Mouse (Mus musculus) adrenal gland, adult 2 months (tissue): Measurements from ENCODE around the gene Mpv17l2. TPM values are rescaled to one million over a fixed set of nuclear protein-coding genes. Genes with fewer than 3 reads are reported as not detected.
A peak's percentile ranks its signal among the peaks of the same experiment; 100 is the strongest.

Source experiments
- DNase-seq: peaks from one replicate; pipeline ENCODE4 v3.0.0; 2021
- polyA plus RNA-seq: library from polyadenylated mRNA; depleted of rRNA; stranded (reverse); fragments of >200 nt; gene quantifications from 2 replicates; pipeline ENCODE4 v1.2.3, GENCODE M21; 2012
- total RNA-seq, 2 experiments: library from RNA; stranded (reverse); gene quantifications; 2 replicates each; pipeline ENCODE4 v1.2.3; 2021

Mpv17l2 gene
- total and polyA plus RNA-seq, 3 experiments: 108 to 359 (median 132) TPM

DNA sequence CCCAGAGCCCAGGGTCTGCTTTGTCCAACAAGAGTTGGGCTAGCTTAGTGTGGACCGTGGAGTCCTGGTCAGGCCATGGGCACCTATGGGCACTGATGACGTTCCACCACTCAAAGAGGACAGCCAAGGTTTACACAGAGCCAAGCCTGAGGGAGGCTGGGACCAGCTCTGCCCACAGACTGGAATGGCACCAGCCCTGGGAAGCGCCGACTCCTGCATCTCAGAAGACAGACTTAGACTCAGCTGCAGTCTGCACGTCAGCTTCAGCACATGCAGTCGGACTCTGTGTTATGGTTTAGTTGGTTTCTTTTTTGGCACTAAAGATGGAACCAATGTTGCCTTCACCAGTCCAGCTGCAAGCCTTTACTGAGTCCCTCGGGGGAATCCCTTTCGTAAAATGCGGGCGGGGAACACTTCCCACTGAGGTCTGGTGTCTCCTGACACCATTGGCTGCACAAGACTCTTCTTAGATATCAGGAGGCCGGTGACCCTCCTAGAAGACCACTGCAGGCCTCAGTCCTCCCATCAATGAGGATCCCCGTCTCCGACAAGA lies 10.5 kb downstream of the Mpv17l2 start:
- no peak for DNase-seq

DNA sequence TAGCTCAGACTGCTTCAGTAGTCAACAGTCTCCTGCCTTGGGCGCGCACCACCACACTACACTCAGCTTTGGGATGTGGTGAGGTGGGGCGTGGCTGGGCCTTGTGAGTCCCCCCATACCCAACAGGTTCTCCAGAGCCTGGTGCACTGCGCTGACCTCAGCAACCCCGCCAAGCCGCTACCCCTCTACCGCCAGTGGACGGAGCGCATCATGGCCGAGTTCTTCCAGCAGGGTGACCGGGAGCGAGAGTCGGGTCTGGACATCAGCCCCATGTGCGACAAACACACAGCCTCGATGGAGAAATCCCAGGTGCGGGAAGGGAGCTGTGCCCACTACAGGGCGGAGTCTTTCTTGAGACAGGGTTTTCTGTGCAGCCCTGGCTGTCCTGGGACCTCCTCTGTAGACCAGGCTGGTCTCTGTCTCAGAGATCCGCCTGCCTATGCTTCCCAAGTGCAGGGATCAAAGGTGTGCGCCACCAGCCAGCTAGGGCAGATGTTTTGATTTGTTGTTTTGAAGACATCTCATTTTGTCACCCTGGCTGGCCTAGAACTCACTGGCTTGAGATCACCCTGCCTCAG lies 11.6 kb downstream of the Mpv17l2 start:
- no peak for DNase-seq

DNA sequence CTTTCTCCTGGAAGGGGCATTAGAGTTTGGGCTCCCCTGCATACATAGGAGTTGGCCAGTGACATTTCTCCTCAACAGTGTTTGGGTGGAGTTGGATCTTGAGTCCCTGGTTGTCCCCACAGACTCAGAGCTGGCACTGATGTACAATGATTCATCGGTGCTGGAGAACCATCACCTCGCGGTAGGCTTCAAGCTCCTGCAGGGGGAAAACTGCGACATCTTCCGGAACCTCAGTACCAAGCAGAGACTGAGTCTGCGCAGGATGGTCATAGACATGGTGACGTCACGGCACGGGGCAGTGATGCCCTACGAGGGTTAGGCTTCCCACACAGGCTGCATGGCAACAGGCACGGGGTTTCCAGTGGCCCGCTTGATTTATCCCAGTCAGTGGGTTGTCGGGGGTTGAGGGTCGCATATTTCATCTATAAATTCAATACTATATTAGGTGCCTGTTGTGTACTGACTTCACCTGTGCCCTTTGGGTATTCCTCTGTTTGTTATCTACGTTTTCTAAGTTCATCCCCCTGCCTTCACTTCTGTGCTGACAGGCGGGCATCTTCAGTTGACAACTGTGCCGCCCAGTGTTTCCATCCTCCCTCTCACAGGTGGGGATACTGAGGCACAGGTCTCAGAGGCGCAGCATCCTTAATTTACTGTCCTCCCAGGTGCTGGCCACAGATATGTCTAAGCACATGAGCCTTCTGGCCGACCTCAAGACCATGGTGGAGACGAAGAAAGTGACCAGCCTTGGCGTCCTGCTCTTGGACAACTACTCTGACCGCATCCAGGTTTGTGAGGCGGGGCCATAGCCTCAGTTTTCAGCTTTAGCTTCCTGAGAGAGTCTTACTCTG lies 12.3 kb downstream of the Mpv17l2 start:
- no peak for DNase-seq

DNA sequence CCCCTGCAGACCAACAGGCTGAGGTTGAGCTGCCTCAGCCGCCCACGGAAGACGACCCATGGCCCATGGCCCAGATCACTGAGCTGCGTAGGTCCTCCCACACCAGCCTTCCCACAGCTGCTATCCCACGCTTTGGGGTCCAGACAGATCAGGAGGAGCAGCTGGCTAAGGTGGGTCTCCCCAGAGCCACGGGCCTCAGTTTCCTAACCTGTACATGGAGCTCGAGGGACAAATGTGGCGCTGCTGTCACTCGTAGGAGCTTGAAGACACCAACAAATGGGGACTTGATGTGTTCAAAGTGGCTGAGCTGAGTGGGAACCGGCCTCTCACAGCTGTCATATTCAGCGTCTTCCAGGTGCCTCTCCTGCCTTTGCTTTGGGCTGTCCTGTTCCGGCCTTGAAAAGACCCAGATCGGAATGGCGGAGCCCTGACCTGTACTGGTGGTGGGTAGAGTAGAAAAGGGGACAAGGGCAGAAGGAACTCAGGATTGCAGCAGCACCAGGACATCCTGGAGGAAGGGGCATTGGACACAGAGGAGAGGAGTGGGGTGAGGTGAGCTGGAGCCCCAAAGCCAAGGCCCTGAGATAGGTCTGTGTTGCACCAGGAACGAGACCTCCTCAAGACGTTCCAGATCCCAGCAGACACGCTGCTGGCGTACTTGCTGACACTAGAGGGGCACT lies 13.4 kb downstream of the Mpv17l2 start:
- DNase-seq: no peak

DNA sequence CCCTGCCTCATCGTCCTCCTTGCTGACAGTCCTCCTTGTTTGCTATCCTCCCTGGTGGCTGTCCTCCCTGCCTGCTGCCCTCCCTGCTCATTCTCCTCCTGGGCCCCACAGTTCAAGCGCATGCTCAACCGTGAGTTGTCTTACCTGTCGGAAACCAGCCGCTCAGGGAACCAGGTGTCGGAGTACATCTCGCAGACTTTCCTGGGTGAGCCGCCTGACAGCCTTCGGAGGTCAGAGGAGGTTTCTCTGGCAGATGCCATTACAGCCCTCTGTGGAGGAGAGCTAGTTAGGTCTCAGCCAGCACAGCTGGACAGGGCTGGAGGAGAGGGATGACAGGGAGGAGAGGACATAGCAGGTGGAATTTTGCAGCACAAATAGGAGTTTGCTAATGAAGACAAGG lies 14.1 kb downstream of the Mpv17l2 start:
- no peak for DNase-seq

DNA sequence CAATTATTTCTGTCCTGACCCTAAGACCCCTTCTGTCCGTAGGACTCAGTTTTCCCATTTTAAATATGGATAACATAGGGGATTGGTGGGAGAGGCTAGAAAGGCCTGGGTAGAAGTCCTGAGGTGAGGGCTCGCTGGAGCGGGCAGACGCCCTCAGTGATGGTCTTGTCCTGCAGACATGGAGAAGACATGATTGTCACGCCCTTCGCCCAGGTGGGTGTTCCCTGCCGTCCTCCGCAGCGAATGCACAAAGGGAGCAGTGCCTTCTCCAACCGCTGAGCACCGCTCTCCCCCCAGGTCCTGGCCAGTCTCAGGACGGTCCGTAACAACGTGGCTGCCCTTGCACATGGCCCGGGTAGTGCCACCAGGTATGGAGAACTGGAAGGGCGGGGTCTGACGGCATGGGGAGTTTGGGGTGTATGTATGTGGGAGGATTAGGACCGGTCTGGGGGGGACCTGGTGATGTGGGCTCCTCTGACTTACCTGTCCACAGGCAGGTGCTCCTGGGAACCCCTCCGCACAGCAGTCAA lies 15.0 kb downstream of the Mpv17l2 start:
- no peak for DNase-seq

DNA sequence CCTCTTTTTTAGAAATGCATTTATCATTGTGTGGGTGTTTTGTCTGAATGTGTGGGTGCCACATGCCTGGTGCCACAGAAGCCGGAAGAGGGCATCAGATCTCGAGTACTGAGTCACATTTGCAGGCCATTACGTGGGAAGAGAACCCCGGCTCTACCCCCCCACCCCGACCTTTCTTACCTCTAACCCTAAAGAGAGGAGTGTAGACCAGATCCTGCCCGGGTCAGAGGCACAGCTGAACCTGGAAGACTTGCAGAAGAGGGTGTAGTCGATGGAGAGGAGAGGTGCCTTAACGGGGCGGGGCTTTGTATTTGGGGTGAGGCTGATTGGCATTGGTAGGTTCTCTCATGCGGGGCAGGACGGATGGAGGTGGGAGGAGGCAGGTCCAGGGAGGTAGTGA lies 15.9 kb downstream of the Mpv17l2 start:
- no peak for DNase-seq

DNA sequence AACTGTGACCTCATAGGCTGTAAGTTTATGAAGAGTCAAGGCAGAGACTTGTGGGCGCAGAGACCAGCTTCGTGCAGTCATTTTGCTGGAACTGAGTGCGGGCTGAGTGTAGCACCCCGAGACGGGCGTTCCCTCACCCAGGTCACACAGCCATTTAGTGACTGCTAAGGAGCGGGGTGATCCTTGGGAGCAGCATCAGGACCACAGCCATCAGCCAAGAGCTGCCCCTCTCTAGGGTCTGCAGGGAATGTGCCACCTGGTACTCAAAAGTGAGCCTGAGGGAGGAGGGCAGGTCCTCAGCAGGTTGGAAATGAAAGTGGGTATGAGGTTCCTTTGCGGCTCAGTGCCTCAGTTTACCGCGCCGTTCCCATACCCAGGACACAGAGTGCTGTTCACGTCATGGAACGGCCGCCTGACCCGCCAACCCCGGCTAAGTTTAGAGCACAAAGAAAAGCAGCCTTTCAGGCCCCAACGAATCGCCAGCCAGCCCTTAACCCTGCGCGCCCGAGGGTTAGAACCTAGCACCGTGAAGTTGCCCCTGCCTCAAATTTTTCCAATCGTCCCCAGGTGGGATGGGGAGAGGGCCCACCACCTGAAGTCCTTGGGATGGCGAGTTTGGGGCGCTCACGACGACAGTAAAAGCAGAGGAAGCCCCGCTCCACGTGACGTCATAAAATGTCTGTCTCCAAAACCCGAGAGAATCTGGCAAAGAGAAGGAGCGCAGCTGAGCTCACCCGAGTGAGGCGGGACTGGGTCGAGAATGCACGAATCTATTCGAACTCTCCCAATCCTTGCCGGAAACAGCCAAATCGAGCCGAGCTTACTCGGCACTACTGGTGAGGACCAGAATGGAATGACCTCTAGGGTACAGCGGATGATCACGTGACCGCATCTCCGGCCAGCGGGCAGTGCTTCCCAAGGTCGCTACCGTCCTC lies 16.8 kb downstream of the Mpv17l2 start:
- DNase-seq: peak; percentile 85

DNA sequence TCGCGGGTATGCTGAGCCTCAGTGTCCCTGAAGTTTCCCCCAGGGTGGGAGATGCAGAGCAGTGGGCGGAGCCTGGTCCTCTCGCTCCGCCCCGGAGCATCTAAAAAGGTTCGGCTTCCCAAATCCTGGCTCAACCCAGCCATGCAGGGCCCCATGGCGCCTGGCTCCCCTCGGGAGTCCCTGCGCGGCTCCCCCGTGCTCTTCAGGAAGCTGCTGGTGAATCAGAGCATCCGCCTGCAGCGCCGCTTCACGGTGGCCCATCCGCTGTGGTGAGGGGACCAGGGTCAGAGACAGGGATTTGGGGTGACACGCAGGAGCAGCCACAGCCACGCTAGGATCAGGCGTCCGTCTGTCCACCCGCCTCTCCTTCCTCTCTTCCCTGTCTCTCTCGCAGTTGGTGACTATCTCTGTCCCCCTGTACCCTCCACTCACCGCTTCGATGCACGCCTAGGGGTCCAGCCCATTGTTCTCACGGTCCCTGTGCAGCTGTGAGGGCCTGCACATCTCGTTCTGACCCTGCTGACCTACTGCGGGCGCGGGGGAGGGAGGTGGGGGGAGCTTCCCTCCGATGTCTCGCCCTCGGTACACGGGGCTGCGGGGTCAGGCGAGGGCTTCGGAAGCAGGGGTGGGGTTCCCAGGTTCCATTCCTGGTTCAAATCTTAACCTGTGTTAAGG lies 17.6 kb downstream of the Mpv17l2 start:
- DNase-seq: no peak

DNA sequence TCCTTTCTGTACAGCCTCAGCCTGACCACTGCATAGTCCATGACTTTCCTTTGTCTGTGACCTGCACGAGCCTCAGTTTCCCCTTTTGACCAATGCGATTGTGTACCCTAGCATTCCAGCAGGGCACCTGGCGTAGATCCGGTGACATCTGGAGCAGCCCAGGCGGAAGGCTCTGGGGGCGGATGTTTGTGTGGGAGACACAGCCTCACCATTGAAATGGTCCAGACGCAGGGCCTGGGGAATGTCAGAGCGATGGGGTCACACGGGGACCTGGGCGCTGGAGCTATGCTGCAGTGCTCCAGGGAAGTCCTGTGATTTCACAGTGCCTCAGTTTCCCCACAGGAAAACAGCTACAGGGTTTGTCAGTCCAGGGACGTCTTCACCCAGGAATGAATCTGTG lies 18.6 kb downstream of the Mpv17l2 start:
- DNase-seq: no peak

DNA sequence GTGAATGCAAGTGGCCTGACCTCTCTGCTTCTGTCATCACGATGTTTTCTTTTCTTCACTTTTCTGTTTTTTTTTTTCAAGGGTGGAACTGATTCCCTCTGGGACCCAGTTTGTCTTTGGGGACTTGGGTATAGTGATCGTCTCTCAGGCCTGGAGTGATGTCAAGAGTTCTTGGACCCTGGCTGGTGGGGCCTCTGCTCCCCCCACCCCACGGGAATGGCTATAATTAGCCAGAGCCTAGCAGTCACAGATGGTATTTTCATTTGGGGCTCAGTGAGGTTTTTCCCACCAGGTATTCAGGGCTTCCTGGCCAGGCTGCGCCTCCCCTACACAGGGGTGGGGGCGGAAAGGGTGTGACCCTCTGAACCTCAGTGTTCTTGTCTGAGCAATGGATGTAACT lies 19.1 kb downstream of the Mpv17l2 start:
- DNase-seq: no peak

DNA sequence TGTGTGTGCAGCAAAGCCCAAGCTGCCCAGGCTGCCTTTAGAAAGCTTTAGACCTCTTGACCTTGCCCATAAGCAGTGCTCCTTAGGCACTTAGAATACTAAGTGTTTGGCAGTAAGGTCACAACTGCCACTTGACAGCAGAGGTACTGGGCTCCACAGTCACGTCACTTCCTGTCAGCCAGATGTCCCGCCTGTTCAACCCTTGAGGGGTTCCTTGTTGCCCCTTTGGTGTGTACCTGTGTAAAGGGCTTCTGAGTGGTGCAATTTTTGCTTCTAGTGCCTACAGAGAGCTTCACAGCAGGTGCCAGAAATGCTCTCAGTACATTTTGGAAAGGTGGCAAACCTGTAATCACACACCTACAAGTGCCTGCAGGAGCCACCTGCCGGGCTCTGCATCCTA lies 22.5 kb downstream of the Mpv17l2 start:
- no peak for DNase-seq

DNA sequence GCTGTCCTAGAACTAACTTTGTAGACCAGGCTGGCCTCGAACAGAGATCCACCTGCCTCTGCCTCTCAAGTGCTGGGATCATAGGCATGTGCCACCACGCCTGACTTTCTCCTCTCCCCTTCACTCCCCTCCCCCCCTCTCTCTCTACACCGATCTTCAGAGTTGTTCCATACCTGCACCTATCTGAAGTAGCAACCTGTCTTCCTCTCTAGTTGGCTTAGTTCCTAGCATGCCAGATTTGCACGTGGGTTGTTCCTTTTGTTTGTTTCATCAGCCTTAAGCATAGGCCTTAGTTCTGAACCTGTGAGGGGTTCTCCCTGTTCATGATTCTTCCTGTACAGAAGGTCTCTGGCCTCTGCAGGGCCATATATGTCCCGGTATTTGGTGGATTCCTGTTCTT lies 23.0 kb downstream of the Mpv17l2 start:
- DNase-seq: no peak

DNA sequence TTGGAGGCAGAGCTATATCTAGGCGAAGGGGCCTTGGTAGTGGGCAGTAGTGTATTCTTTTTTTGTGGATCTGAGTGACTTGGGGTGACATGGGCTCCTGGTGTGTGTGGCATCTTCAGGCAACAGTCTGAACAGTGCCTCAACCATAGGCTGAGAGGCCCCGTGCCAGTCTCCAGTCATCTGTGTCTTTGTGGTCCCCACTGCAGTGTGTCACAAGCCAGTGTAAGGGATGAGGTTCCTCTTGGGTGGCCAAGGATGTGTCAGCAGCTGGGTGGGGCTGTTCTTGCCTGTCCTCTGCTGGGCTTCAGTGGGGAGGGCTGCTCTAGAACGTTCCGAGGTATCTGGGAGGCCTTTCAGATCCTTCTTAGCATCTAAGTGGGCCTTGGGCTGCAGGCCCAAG lies 29.8 kb downstream of the Mpv17l2 start:
- no peak for DNase-seq

DNA sequence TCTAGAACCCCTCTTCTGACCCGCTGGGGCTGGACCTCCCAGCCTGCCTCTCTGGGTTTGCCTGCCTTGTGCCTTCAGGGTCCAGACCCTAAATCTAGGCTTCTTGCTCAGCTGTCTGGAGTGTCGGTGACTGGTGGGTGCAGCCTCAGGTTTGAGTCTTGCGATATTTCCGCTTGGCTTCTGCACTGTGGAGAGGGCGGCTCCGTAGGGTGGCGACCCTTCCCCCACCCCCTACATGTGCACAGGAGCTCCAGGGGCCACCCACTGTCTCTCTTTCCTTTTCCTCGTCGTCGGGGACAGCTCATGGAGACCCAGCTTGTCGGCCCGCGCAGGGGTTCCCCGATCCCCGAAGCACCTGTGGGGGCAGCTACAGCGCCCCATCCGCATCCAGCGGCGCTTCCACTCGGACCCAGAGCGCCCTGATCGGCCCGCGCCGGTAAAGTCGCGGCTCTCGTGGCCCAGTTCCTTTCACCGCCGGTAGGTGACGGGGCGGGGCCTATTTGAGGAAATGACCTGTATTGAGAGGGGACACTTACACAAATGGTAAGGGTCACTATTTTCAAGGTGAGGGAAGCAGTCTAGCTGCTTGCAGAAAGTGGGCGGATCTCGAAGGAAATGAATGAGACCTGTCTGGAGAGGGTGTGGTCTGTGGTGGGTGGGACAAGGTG lies 30.8 kb downstream of the Mpv17l2 start:
- no peak for DNase-seq

DNA sequence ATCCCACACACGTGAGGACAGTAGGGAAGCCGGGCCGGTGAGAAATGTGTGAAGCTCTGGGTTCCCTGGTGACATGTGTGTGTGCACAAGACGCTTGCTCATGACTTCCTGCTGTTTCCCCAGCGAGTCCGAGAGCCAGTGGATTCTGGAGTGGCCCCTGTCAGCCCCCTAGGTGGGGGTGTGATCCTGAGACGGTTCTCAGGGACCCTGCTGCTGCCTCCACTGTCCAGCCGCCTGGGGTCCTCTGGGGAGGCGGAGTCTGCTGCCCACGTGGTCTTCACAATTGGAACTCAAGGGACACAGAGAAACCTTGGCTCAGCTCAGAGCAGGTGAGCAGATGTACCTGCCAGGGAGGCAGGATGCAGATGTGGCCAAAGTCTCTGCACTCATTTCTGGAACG lies 34.0 kb downstream of the Mpv17l2 start:
- no peak for DNase-seq

DNA sequence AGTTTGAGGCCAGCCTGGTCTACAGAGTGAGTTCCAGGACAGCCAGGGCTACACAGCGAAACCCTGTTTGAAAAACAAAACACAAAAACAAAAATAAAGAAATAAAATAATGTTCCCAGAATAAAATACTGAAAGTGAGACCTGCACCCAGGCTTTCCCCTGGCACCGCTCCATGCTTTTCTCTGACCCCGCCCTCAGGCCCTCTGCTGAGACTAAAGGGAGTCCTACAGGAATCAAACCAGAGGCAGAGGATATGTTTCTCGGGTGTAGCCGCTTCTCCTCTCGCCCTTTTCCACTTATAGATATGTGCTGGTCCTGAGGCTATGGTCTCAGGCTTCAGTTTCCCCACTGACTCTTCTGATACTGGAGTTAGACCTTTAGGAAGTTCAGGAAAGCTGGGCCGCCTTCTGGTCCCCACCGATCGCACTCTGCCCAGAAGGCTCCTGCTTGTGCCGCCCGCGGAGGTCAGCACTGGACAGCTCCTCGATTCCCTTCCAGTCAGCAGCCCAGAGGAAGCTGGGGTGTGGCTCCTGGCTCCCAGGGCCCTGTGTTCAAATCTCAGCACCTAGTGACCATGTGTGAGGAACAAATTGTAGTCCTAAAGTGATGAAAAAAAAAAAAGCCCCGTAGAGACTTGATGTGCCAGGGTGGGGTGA lies 34.8 kb downstream of the Mpv17l2 start:
- DNase-seq: peak; percentile 21

DNA sequence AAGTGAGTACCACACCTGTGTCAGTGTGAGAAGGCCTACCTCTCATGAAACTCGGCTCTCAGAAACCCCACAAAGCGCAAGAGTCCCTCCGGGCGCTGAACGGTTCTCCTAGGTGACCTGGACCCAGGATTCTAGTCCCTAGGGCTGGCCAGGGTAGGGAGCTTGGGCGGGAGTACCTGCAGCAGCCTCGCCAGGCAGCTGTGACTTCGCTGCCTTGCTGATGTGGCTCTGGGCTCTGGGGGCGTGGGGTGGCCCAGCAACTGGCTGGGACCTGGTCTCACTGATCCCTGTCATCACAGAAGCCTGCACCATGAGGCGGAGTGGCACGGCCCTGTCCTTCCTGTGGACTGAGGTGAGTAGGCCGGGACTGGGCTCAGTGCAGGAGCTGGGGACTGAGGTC lies 36.5 kb downstream of the Mpv17l2 start:
- no peak for DNase-seq

DNA sequence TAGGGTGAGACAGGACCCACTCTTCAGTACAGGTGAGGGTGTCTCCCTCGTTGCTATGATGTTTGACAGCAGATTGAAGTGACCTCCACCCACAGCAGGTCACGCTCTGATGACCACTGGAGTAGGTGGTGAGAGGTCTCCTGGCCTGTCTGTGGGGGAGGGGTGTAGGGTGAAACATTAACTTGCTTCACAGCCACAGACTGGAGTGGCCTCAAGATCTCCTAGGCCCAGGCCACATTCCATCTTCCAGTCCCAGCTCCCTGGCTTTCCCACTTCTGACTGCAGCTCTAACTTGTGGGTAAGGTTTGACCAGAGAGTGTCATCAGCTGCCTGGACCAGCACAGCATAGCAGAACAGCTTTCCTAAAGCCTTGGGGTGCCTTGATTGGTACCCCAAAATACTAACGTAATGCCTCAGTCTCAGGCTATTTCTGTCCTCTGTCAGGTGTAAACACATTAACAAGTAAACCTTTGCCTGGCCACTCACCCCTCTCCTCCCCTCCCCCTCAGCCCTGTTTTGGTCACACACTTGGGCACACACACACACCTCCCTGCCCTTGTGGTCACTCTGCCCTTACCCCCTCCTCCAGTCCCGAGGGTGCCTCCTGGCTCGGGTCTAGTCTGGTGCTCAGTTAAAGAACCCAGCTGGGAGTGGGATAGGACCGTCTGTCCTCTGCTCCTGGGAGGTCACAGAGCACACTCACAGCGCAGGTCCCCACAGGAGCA lies 37.1 kb downstream of the Mpv17l2 start, which contains the start of gene Pde4c:
Gene Pde4c, plus strand, starts transcription at position 235 of the 725 bp plus-strand sequence.
- DNase-seq: no peak
